Mouse (Mus musculus) c-Kit-positive CD71-negative TER-119-negative erythroid progenitor cells, embryonic 14.5 days (primary cell): ENCODE results near the gene Map2k5.

ENCODE experiments used
- DNase-seq: peaks from one replicate; pipeline ENCODE4 v3.0.0-alpha.2; 2013; ENCODE audit warnings: low read depth

Map2k5 gene

DNA sequence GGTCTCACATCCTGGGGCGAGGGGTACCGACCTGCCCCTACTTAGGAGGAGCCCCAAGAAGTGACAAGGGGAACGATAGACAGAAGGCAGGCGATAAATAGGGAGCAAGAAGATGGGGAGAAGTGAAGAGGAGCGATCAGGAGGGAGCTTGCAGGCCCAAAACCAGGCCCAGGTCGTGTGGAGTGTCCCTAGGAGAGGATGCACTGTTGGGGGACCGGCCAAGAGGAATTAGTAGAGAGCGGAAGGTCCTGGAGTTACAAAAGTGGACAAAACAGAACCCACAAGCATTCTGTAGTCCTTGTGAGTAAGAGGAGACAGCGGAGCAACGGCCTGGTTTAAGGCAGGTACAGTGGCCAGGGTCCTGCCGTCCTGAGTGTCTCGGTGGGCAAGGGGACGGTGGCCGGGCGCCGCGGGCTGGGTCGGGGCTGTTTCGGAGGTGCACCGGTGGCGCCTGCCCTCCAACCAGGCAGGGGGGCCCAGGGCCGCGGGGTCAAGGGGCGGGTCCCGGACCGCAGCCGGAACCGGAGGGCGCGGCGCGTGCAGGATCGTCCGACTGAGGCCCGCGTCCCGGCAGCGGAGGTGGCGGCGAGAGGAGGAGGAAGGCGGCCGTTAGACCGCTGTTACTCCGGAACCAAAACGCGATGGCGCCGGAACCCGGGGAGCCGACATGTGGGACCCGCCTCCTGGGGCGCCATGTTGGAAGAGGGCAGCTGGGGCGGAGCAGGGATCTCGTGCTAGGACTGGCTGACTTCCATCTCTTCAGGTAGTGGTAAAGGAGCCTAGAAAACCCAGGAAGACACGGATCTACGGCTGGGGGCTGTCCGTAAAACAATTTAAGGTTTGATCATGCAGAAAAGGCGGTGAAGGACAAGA lies at the start of gene Map2k5:
Gene Map2k5 (minus strand): TSS at position 633 of the 873 bp plus-strand sequence.
- peak; percentile 84 for DNase-seq

DNA sequence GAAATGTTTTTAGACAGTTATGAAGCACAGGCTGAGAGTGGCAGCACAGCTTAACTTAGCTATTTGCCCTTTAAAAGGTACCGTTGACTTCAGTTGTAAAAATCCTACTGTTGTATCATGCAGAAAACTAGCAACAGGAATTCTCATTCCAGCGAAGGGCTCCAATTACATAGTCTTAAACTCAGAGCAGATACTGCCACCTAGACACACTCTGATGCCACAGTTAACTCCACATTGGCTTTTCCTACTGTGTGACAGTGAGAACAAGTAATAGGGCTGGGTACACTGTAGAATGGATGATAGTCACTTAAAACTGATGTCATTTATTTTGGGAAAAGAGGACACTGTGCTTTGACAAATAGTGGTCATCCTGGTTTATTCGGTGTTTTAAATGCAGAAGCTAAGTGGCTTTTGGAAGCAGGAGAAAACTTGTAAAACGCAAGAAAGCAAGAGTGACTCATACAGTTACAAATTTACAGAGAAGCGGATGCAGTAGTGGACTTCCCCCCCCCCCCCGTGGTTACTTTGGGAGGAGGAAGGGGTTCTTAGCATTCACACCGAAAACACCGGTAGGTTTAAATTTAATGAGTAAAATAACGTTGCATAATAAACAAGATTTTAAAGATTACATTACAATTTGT lies 43.5 kb upstream of the Map2k5 start:
- no peak for DNase-seq

GRCm38 (mm10) chr9:63420396-63420795 lies 42.7 kb upstream of the Map2k5 start:
- no peak for DNase-seq

DNA sequence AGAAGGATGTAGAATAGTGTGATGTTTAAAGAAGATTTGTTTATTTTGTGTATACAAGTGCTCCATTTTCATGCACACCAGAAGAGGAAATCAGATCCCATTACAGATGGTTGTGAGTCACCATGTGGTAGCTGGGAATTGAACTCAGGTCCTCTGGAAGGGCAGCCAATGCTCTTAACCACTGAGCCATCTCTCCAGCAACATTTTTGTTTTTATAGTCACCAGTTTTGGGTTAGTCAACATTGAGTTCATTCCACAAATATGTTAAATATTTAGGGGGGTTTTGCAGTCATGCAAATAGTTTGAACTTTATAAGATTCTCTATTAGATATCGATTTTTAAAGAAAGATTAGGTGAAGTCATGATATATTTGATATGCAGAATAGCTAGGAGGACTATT lies 22.5 kb upstream of the Map2k5 start:
- DNase-seq, result no peak

DNA sequence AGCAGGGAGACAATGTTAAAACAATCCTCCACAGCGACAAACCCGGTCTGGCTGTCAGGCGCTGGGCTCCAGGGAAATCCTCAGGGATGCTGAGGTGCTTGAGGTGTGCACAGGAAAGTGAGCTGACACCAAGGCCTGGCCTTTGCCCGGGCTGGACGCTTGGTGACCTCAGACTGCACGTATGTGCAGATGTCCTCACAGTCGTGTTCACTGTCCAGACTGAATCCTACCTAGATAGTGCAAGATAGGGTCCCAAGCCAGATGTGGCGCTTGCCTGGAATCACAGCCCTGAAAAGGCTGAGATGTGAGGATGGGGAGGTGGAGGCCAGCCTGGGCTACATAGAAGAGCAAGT lies 21.7 kb upstream of the Map2k5 start:
- no peak for DNase-seq

GRCm38 (mm10) chr9:63398611-63399462 lies 21.1 kb upstream of the Map2k5 start, which contains the start of gene 2300009A05Rik:
2300009A05Rik (minus strand) TSS chr9:63399246.
- peak; percentile 84 for DNase-seq

DNA sequence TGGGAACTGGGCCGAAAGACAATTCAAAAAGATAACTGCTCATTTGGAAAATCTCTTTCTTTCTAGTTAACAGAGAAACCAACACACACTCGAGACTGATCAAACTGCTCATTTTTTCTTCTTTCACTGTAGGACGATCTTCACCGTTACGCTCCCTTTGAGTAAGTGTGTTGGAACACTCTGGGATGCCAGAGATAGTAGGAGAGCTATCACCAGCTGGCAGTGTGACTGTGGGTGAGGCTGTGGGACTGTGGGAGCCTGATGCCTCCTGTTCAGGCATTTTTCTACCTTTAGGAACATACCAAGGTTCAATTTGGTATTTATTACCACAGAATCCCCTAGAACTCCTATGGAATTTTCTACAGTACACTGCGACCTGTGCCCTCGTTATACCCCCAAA lies 17.9 kb upstream of the Map2k5 start:
- DNase-seq, result no peak

GRCm38 (mm10) chr9:63391307-63391706 lies 13.6 kb upstream of the Map2k5 start:
- DNase-seq, result no peak

DNA sequence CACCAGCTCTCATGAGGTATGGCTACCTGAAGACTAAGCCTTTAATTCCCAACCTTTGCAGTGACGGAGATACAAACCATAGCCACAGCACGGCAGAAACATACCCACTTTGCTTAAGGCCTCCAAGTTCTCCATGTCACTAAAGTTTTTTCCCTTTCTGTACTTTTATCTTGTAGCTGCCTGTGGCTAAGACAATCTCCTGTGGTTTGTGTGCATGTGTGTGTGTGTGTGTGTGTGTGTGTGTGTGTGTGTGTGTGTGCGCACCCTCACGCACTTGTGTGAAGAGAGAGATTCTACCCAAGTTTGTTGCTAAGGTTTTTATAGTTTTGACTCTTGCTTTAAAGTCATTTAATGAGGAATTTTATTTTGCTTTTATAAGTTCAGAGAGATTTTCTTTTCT lies 5.1 kb upstream of the Map2k5 start:
- no peak for DNase-seq

- no peak for DNase-seq
Measured at GRCm38 (mm10) chr9:63380326-63380725, 2.6 kb upstream of the Map2k5 start.

- DNase-seq, result no peak
Measured at GRCm38 (mm10) chr9:63378174-63378573, 472 bp upstream of the Map2k5 start.

DNA sequence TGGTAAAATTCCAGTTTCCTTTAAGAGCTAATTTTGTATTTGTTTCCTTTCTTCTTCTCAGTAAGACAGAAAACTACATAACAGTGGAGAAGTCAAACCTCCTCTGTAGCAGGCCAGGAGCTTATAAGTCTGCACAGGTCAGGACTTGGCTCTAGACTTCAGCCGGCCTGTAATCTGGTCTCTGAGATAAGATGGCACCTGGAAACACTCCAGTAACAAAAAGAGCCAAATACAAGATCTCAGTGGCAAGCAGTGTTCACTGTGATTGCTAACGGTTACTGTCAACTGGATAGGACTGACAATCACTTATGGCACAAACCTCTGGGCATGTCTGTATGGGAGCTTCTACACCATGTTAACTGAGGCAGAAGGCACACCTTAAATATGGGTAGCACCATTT lies 4.4 kb downstream of the Map2k5 start:
- DNase-seq, result no peak

DNA sequence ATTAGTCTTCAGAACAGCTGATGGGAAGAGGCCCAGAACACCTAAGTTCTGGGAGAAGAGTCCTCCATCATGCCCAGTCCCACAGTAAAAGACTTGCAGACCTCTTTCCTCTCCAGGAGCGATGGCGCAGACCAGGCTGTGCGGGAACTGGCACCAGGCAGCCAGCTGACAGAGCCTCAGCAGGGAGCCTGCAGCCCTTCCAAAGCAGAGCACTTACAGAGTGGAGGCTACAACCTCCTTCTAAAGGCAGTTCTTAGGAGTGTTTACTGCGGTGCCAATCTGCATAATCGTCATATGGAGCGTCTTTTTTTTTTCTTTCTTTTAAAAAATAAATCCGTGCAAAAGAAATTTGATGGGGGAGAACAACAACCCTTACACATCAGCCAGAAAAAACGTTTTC lies 5.2 kb downstream of the Map2k5 start:
- DNase-seq, result no peak

GRCm38 (mm10) chr9:63360410-63360809 lies 17.3 kb downstream of the Map2k5 start:
- no peak for DNase-seq

- DNase-seq, result no peak
Measured at GRCm38 (mm10) chr9:63359016-63359415, 18.7 kb downstream of the Map2k5 start.

DNA sequence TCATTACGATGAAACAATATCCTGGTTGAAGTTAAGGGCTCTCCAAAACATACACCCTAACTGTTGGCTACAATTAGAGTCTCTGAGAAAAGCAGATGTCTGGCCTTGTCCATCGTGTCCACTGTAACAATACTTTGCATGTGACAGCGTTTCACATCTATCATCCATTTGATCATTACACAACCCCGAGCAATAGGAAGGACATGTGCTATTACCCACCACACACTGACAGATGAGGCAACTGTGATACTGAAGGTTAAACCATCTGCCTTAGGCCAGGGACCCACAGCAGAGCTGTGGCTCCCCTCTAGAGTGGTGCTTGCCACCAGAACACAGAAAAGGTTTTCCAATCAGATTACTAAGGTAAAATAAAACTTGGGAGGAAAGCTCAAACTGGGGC lies 21.0 kb downstream of the Map2k5 start:
- DNase-seq, result no peak

- DNase-seq, result no peak
Measured at GRCm38 (mm10) chr9:63356278-63356677, 21.4 kb downstream of the Map2k5 start.

GRCm38 (mm10) chr9:63354168-63354567 lies 23.5 kb downstream of the Map2k5 start:
- no peak for DNase-seq

- DNase-seq, result no peak
Measured at GRCm38 (mm10) chr9:63350030-63350429, 27.7 kb downstream of the Map2k5 start.

DNA sequence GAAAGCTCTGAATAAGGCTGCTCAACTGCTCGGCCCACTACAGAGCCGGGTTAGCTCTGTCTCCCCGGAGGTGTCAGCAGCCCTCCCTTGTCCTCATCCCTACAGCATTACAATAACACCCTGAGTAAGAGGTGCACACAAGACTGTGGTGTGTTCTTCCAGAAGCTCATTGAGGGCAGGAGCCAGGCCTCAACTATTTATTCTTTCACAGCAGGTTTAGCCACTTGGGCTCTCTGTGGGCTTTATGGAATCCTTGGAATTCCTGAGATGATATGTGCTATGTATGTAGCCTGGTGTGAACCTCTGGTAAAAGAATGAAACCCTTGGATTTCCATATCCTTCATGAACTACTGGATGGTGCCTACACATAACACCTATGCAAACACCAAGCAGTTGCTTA lies 28.5 kb downstream of the Map2k5 start:
- no peak for DNase-seq

- DNase-seq, result no peak
Measured at GRCm38 (mm10) chr9:63348146-63348545, 29.6 kb downstream of the Map2k5 start.

GRCm38 (mm10) chr9:63346029-63346428 lies 31.7 kb downstream of the Map2k5 start:
- no peak for DNase-seq

- DNase-seq, result no peak
Measured at GRCm38 (mm10) chr9:63341761-63342160, 35.9 kb downstream of the Map2k5 start.
